Mouse (Mus musculus) liver, postnatal 0 days (tissue): Measurements from ENCODE around the gene Gmds. TPM values are rescaled to one million over a fixed set of nuclear protein-coding genes. Genes with fewer than 3 reads are reported as not detected.
A peak's percentile ranks its signal among the peaks of the same experiment; 100 is the strongest.

Experiments used
- ATAC-seq: fragments of 200-750 bp; cut with Nextera tagmentation; 2 replicates; pipeline ENCODE4 v1.8.0; 2017; ENCODE audit warnings: mild to moderate bottlenecking, moderate library complexity
- DNase-seq: peaks from one replicate; pipeline ENCODE4 v3.0.0-alpha.2; 2016
- H3K27ac ChIP-seq: fragments of 300-500 bp; sonication (generic); 2 replicates; pipeline ENCODE4 v1.5.1; 2014; ENCODE audit warnings: antibody characterized with exemption, moderate library complexity, mild to moderate bottlenecking, low read depth
- H3K27me3 ChIP-seq: fragments of 300-500 bp; sonication (generic); 2 replicates; pipeline ENCODE4 v1.6.1; 2014; ENCODE audit warnings: low read length, control low read depth, mixed read lengths; ENCODE audit not compliant: insufficient read depth
- H3K36me3 ChIP-seq: fragments of 300-500 bp; sonication (generic); replicated peaks from 2 replicates; pipeline ENCODE4 v1.6.1; 2014; ENCODE audit warnings: mild to moderate bottlenecking, control low read depth, low read length, moderate library complexity, mixed read lengths; ENCODE audit not compliant: insufficient read depth
- H3K4me1 ChIP-seq: fragments of 300-500 bp; sonication (generic); 2 replicates; pipeline ENCODE4 v1.6.1; 2014; ENCODE audit warnings: antibody characterized with exemption, mild to moderate bottlenecking, control low read depth; ENCODE audit not compliant: insufficient read depth
- H3K4me2 ChIP-seq: fragments of 300-500 bp; sonication (generic); 2 replicates; pipeline ENCODE4 v1.6.1; 2014; ENCODE audit warnings: low read depth, mild to moderate bottlenecking, low read length, moderate library complexity, mixed read lengths
- H3K4me3 ChIP-seq: fragments of 300-500 bp; sonication (generic); 2 replicates; pipeline ENCODE4 v1.5.1; 2014; ENCODE audit warnings: low read depth, low read length
- H3K9ac ChIP-seq: fragments of 300-500 bp; sonication (generic); replicated peaks from 2 replicates; pipeline ENCODE4 v1.6.1; 2014; ENCODE audit warnings: mild to moderate bottlenecking, moderate library complexity
- H3K9me3 ChIP-seq: fragments of 300-500 bp; sonication (generic); 2 replicates; pipeline ENCODE4 v1.6.1; 2016; ENCODE audit warnings: mild to moderate bottlenecking, control low read depth, low read length, mixed read lengths
- CTCF ChIP-seq: sonication (generic); IDR thresholded peaks from 2 replicates; pipeline ENCODE4 v1.5.1; 2016; ENCODE audit warnings: antibody characterized with exemption, low read depth
- EP300 ChIP-seq: IDR thresholded peaks from 2 replicates; pipeline ENCODE4 v1.6.1; 2016; ENCODE audit warnings: antibody characterized with exemption, low read depth, mild to moderate bottlenecking
- WGBS: fragments of 180-500 bp; shearing (Covaris S2); extraction: QIAGEN DNeasy Blood & Tissue Kit; methylation state at CpG from one replicate; pipeline ENCODE4 v1.1.7; 2014; ENCODE audit not compliant: insufficient replicate concordance; 5-methylcytosine and 5-hydroxymethylcytosine counted together
- polyA plus RNA-seq: library from polyadenylated mRNA; unstranded; fragments of >200 nt; fragmentation: Nextera tagmentation; extraction: Ambion mirVana; gene quantifications from 2 replicates; pipeline ENCODE4 v1.2.1, GENCODE M21; 2015

The Gmds gene
- polyA plus RNA-seq, 1 experiment from 2014 or later, result 4.9 TPM

DNA sequence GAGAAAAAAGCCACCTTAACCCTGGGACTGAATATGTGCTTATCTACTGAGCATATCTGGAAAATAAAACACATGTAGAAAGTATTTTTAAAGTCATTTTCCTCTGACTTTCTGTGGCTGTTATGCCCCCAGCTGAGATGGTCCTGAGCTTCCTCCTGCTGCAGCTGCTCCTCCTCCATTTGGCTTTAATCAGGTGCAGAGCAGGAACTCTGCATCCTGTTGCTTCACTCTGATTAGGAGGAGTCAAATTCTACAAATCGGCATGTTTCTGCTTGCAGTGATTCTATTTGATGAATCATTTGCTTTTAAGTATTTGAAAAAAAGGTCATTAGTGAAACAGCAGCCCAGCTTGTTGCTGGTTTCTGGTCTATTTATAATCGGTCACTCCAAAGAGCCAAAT, 177.0 kb downstream of the Gmds start:
- Histone ChIP-seq H3K27ac (no peak overlapping the region), H3K4me2 (no peak overlapping the region), H3K36me3 (no peaks in the 10 kb centered on the region), H3K9ac (no peak overlapping the region), H3K4me3 (no peak overlapping the region), H3K4me1 (no peaks in the 10 kb centered on the region), H3K9me3 (no peaks in the 10 kb centered on the region), H3K27me3 (no peaks in the 10 kb centered on the region)
- 39% methylated on average over 2 of the region's 2 CpGs for WGBS
- ATAC-seq (no peak), DNase-seq (no peak)
- TF ChIP-seq EP300 (no peak), CTCF (no peak)

DNA sequence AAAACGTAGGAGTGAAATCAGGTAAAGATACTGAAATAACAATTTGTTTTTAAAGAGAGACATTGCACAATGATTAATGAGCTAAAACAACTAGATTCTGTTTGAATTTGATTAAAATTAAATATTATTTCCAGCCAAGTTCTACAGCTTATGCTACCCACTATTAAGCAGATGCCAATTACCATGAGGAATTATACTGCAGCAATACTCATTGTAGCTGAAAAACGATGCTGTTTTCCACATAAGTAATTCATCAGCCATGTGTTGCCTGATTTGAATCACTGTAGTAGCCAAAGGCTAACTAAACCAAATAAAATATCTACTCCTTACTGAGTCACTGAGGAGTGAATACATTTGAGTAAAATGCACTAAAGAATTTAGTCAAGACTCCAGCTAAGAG, 180.3 kb downstream of the Gmds start:
- no peak overlapping the region for H3K9ac ChIP-seq
- no peaks in the 10 kb centered on the region for H3K36me3 ChIP-seq
- no peak overlapping the region for H3K27ac ChIP-seq
- H3K4me3 ChIP-seq, result no peak overlapping the region
- no peaks in the 10 kb centered on the region for H3K4me1 ChIP-seq
- H3K4me2 ChIP-seq, result no peak overlapping the region
- ATAC-seq (no peak), DNase-seq (no peak)
- 60% methylated on average over 2 of the region's 2 CpGs for WGBS
- H3K27me3 ChIP-seq, result no peaks in the 10 kb centered on the region
- no peaks in the 10 kb centered on the region for H3K9me3 ChIP-seq
- TF ChIP-seq EP300 (no peak), CTCF (no peak)

GRCm38 (mm10) chr13:32145916-32146315, 192.6 kb downstream of the Gmds start:
- 27% methylated on average over 1 of the region's 1 CpGs for WGBS
- DNase-seq, result no peak

DNA sequence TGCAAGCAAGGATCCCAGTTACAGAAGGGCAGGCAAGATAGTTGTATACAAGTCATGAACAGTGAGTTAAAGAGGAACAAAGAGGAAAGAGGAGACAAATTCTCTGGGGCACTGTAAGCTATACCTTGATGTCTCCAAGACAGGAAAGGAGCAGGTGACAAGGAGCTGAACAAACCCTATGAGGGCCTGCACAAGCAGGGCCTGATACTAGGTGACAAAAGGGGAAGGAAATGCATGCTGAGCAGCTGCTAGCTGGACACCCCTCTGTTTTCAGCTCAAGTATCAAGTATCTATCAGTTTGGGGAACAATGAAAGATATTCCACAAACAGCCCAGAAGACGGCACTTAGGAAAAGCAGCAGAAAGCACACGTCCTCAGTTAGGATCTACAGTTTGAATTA, 193.4 kb downstream of the Gmds start:
- Histone ChIP-seq H3K9ac (no peak overlapping the region), H3K27ac (no peak overlapping the region), H3K27me3 (no peaks in the 10 kb centered on the region), H3K4me2 (no peak overlapping the region), H3K4me1 (no peaks in the 10 kb centered on the region), H3K36me3 (no peaks in the 10 kb centered on the region), H3K9me3 (no peaks in the 10 kb centered on the region), H3K4me3 (no peak overlapping the region)
- no peak for ATAC-seq
- WGBS, result 41% methylated on average over 2 of the region's 2 CpGs
- DNase-seq, result no peak
- TF ChIP-seq EP300 (no peak), CTCF (no peak)

More at GRCm38 (mm10) chr13:32145916-32146315, 192.6 kb downstream of the Gmds start:
- no peak for TF ChIP-seq CTCF
- peak; percentile 43; the same call in 1 of the 2 replicates for TF ChIP-seq EP300
- Histone ChIP-seq H3K9me3 (no peaks in the 10 kb centered on the region), H3K9ac (no peak overlapping the region), H3K36me3 (no peaks in the 10 kb centered on the region), H3K4me2 (no peak overlapping the region), H3K27ac (no peak overlapping the region), H3K4me1 (no peaks in the 10 kb centered on the region), H3K4me3 (no peak overlapping the region), H3K27me3 (no peaks in the 10 kb centered on the region)
- peak; percentile 21; the same call in 1 of the 2 replicates for ATAC-seq

GRCm38 (mm10) chr13:32143651-32144050, 194.9 kb downstream of the Gmds start:
- no peak for DNase-seq
- no peak overlapping the region for H3K9ac ChIP-seq
- no peaks in the 10 kb centered on the region for H3K36me3 ChIP-seq
- H3K27me3 ChIP-seq, result no peaks in the 10 kb centered on the region
- no peaks in the 10 kb centered on the region for H3K9me3 ChIP-seq
- no peak for TF ChIP-seq CTCF
- no peak for TF ChIP-seq EP300
- 82% methylated on average over 3 of the region's 3 CpGs for WGBS
- ATAC-seq, result no peak
- no peak overlapping the region for H3K27ac ChIP-seq
- no peaks in the 10 kb centered on the region for H3K4me1 ChIP-seq
- H3K4me3 ChIP-seq, result no peak overlapping the region
- H3K4me2 ChIP-seq, result no peak overlapping the region

- Histone ChIP-seq H3K27me3 (no peaks in the 10 kb centered on the region), H3K4me1 (no peaks in the 10 kb centered on the region), H3K36me3 (no peaks in the 10 kb centered on the region), H3K27ac (no peak overlapping the region), H3K4me2 (no peak overlapping the region), H3K9me3 (no peaks in the 10 kb centered on the region), H3K4me3 (no peak overlapping the region), H3K9ac (no peak overlapping the region)
- ATAC-seq (no peak), DNase-seq (no peak)
- WGBS, result 75% methylated on average over 4 of the region's 4 CpGs
- TF ChIP-seq EP300, result no peak
- TF ChIP-seq CTCF, result no peak
Measured at GRCm38 (mm10) chr13:32134663-32135273, 203.8 kb downstream of the Gmds start.

DNA sequence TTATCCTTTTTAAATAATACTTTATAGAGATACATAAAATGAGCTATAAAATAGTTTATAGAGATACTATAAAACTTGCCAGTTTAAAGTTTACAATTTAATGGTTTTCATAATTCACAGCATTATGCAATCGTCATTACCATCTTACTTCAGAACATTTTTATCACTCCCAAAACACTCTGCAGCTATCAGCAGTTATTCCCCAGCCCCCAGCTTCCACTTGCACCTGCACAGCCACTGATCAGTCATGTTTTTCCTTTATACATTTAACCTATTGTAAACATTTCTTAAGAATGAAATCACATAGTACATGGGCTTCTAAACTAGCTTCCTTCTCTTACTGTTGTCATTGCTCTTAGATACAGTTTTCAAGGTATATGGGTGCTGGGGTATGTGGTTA, 208.6 kb downstream of the Gmds start:
- H3K27ac ChIP-seq, result no peak overlapping the region
- no peak overlapping the region for H3K4me3 ChIP-seq
- H3K4me2 ChIP-seq, result no peak overlapping the region
- H3K9me3 ChIP-seq, result no peaks in the 10 kb centered on the region
- ATAC-seq (no peak), DNase-seq (no peak)
- H3K27me3 ChIP-seq, result no peaks in the 10 kb centered on the region
- TF ChIP-seq CTCF (no peak), EP300 (no peak)
- 60% methylated on average over 1 of the region's 1 CpGs for WGBS
- H3K36me3 ChIP-seq, result no peaks in the 10 kb centered on the region
- H3K9ac ChIP-seq, result no peak overlapping the region
- H3K4me1 ChIP-seq, result no peaks in the 10 kb centered on the region
